Mouse (Mus musculus) layer of hippocampus, adult 8-10 months (tissue): Measurements from ENCODE around the gene Golim4. TPM values are rescaled to one million over a fixed set of nuclear protein-coding genes. Genes with fewer than 3 reads are reported as not detected.

Experiments used
- DNase-seq, 2 experiments: peaks; one replicate each; pipeline ENCODE4 v3.0.0; 2022; ENCODE audit warnings: low spot score in 2 of 2
- total RNA-seq, 4 experiments: library from RNA; stranded (reverse); gene quantifications; 2 replicates each; pipeline ENCODE4 v1.2.4; 2022

Gene Golim4
- total RNA-seq, 4 experiments from 2014 or later: 23.7 to 36.5 (median 31.5) TPM

DNA sequence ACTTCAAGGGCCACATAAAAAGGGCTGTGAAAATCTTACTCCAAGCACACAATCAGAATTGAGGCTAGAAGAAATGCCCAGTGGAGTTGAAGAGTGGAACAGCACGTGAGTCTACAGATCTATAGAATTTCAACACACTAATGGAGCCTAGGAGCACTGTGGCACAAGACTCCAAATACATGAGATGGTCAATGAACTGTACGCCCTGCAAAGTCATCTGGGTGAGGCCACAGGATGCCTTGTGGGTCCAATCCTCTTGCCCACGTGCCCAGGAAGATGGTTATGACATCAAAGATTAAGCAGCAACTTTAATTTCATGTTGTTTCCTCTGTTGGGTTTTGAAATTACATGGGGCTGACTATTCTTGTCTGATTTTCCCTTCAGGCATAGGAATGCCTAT lies 30.4 kb downstream of the Golim4 start:
- no peak for DNase-seq

DNA sequence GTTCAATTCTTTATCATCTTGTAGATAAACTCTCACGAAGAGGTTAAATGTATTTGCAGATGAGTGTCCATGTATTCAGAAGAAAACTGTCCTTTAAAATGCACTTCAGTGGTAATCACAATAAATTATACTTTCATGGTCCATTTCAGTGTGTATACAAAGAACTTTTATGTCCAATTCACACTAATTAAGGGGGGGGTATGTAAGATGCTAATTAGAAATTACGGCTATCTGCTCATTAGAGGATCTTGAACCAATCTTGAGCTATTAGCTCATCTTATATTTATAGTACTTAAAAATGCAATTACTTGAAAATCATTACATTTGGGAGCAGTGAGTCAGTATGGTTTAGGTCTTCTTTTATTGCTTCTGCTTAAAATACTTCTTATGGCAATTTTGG lies 31.6 kb downstream of the Golim4 start:
- DNase-seq: no peak

DNA sequence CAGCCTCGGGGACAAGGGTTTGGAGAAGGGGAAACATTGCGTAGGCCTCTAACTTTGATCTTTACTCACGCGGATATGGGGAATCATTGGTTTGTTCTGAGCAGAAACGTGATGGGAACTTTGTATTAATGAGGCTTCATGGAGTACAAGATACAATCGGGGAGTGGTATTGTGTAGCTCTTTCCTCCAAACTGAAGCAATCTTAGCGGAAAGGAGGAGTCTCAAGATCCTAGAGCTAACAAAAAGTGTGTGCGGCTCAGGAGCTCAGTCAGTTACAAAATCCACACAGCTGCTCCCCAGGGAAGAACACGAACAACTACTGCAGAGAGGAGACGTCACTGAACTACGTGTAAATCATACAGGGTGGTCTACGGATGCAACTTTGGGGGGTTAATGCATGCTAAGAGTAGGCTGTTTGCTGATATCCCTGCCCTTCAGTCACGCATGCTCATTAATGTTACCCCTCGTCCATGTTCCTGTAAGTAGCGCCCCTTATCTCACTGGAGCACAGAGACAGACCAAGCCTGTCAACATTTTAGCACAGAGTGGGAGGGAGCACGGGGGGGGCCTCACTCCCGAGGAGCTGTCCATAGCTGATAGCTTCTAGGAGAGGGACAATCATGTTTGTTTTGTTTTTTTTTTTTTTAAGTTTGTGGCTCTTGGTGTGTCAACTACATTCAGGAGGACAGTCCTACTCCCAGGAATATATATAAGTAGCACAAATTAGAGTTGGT lies 38.8 kb downstream of the Golim4 start:
- no peak for DNase-seq

- DNase-seq: no peak
Observed at GRCm38 (mm10) chr3:75912786-75913185, 44.0 kb downstream of the Golim4 start.

DNA sequence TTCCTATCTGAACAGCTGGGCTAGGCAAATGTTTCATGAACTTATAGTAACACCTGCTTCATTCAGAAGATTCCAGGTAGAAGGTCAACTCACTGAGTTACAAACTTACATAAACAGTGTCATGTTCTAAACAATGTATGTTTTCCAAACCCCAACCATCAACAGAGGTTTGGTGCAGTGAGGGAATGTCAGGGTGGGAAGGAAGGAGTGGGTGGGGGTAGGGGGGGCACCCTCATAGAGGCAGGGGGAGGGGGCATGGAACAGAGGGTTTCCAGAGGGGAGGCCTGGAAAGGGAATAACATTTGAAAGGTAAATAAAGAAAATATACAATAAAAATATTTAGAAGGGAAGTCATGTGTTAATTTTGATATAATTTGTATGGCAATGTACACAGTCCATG lies 46.0 kb downstream of the Golim4 start:
- DNase-seq: no peak

DNA sequence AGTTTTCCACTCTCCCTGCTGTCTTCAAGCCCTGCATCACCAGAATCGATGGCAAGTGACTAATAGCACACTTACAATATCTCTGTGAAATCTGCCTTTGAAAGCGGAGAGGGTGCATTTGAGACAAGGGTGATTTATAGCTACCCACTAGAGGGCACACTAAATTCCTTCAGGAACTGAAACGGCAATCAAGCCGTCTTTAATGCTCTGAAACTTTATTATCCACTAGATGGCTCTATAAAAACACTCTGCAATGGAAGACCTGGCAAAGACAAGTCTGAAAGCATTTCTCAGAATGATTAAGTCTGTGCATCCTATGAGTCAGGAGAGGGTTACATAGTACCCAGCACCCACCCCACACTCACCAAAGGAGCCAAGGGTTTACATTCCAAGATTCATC lies 46.5 kb downstream of the Golim4 start:
- peak; percentile 9 to 13 for DNase-seq

DNA sequence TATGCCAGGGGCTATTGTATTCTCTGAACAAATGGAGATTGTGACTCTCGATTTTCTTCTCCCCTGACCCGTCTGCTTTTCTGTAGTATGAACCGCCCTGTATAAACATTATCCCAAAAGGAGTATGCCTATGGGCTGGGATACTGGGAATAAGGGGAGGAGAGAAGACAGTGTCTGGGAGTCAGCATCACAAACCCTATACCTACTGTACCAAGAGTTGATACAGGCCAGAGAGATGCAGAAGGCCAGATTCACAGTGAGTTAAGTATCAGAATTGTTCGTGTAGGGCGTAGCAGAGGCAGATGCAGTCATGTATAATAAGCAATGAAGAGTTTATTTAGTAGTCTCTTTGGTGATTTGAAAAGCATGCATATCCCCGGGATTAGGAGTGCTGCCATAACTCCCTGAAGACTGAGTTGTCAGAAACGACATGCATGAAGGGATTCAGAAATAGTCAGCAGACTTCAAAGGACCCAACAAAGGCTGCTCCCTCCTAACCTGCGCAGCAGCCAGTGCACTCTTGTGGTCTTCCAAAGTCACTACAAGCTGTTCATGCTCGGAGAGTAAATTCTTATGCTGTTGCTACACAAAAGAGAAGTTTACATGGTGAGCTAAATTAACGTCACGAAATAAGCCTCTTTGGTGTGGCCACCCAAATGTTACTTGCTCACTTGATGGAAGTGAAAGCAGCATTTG lies 54.7 kb downstream of the Golim4 start:
- no peak for DNase-seq

- no peak for DNase-seq
Observed at GRCm38 (mm10) chr3:75895075-75895474, 61.7 kb downstream of the Golim4 start.

DNA sequence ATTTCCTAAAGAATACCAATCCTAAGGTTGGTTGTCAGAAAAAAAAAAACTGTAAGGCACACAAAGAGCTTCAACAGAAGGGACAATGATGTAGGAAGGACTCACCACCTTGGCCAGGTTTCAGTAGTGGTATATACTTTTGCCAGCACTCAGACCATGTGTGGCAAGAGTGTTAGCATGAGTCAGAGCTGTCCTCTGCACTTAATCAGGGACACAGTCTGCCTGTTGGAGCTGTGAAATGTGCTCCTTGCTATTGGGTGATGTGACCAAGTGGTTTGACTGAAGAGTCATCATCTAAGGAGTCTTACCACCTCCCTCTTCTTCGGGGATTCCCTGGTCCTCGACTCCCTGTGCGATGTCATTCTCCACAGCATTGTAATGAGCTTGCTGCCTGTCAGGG lies 65.2 kb downstream of the Golim4 start:
- DNase-seq: no peak

- DNase-seq: no peak
Observed at GRCm38 (mm10) chr3:75889323-75889722, 67.4 kb downstream of the Golim4 start.

DNA sequence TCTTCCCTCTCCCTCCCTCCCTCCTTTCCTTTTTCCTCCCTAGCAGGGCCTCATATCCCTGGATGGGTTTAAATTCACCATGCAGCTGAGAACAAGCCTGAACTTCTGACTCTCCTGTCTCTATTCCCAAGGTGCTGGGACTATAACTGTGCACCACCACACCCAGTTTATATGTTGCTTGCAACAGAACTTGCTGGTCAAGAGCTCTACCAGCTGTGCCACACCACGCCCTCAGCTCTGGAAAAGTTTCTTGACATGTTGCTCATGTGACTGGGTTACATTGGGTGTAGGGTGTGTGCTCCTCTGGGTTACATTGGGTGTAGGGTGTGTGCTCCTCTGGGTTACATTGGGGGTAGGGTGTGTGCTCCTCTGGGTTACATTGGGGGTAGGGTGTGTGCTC lies 75.2 kb downstream of the Golim4 start:
- no peak for DNase-seq

- DNase-seq: no peak
Observed at GRCm38 (mm10) chr3:75879269-75879668, 77.5 kb downstream of the Golim4 start.

DNA sequence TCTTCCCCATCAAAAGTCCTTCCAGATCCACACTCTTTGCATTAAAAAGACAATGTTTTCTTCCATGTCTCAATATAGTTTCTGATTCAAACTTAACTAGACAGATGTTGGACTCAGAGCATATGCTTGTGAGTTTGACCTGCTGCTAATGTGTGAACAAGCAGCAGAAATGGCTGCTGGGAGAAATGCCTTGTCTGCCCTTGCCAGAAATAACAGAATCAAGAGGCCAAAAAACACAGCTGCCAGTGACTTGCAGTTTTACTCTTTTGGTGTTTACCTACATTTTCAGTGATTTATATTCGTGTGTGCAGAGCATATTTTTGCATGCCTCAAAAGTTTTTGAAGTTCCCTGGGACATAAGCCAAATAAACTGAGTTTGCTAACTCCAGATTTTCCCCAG lies 87.9 kb downstream of the Golim4 start:
- DNase-seq: no peak

DNA sequence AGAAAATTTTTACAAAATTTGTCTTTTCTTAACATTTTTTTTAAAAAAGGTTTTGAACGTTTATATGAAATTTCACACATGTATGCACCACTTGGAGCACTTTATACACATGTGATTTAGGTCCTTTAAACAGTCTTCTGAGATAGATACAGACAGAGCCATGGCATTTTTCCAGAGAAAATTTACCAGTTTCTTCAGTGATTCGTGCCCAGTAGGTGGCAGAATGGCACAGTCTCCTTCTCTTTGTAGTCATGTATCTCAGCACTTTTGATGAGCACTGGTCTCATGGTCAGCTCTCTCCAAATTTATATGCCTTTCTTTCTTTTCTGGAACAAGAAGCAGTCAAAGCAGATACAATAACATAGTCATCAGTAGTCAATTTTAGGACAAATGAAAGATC lies 92.5 kb downstream of the Golim4 start:
- peak in 1 of 2 experiments; percentile 11 for DNase-seq

DNA sequence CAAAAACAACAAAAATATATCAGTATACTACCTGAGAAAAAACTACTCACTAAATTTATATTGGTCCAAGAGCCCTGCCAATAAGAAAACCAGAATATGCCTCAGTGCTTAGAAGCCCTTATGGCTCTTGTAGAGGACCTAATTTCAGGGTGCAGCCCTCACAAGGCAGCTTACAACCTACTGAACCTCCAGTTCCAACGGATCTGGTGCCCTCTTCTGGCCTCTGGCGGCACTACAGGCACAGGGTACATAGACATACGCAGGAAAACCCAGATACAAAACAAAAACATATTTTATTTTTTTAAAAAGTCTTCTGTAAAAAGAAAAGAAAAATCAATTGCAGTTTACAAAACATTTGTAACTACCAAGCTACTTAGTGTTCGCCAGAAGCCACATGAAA lies 95.1 kb downstream of the Golim4 start:
- peak in 1 of 2 experiments; percentile 14 for DNase-seq

DNA sequence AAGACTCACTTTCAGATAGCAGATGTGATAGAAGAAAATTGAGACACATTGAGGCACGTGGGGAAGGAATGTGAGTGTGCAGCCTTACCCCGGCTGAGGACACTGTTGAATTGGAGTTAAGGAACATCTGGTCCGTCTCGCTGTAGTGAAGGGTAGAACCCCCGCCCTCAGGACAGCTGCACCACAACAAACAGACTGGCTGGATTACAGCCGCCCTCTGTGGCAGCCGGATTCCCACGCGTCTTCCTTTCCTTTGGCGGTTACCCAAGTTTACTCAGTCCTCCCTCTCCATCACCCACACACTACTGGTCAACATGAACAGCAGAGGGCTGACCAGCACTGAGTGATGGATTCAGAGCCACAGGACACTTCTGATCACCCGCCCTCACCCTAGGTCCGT lies 96.0 kb downstream of the Golim4 start:
- DNase-seq: no peak

GRCm38 (mm10) chr3:75835286-75835967 lies 121.3 kb downstream of the Golim4 start:
- DNase-seq: no peak

DNA sequence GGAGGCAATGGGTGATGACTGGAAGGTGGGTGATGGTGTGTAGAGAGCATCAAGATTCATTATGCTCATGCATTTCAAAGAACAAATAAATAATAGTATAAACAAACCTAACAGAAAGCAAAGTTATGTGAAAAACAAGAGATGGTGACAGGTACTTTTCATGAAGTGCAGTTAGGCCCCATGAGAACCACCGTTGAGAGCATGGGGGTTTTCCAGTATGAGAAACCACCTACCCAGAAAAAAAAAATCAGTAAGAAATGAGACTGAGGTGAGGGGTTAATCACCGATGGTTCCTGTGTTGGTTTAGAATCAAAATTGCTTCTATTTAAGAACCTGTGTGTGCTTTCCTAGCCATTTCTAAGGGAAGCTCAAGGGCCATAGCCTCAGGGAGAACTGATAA lies 121.9 kb downstream of the Golim4 start:
- DNase-seq: no peak
